6 mouse cellular contexts compared by ENCODE assay signal in the genomic region with DNA sequence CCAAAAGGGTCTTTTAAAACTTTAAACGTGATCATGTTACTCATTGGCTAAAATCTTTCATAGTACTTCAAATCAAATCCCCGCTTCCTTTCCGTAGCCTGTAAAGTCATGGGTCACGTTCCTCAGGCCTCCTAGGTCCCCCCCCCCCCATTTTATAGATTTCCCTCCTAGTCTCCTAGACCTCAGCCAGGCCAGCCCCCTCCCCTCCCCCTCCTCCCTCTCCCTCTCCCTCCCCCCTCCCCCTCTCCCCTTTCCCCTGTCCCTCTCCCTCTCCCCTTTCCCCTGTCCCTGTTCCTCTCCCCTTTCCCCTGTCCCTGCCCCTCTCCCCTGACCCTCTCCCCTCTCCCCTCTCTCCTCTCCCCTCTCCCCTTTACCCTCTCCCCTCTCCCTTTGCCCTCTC. TPM values are rescaled to one million over a fixed set of nuclear protein-coding genes. Genes with fewer than 3 reads are reported as not detected.
"Had no signal": no experiment of that assay in that cellular context is flagged by ENCODE, and none has a peak within 500 bp of the region (broad histone marks: within the 10 kb centered on the region; RNA-seq: fewer than 3 reads in every experiment).

No protein-coding gene starts in this region.

RNA-seq across cellular contexts. Expression of a gene that starts 51.8 kb away (rescaled TPM):
- total RNA-seq: neutrophil, adult 5-6 weeks had no signal
- polyA plus RNA-seq: spleen, adult 2 months; stomach, embryonic 14.5 days; stomach, embryonic 15.5 days; stomach, embryonic 16.5 days; thymus, postnatal 0 days had no signal
